9 mouse cellular contexts compared by ENCODE assay signal in the genomic region with DNA sequence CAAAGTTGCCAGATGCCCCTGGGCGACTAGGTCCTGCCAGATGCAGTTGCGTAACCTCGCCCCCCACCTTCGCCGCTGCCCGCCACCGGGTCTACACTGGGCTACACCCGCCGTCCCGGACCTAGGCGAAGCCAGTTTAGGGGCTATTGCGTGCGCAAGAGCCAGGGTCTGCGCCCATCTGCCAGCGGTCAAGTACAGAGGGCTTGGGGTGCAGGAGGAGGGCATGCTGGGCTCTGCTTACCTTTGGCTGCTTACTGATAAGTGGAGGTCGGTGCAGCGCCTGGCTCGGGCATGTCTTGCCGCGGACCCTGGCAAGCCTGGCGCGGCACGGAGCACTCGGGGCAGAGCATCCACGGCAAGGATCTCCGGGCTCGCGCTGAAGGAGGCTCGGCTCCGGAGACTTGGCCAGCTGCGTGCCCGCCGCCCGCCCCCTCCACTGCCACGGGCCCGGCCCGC. TPM values are rescaled to one million over a fixed set of nuclear protein-coding genes. Genes with fewer than 3 reads are reported as not detected.
DNase-seq lines count a peak whose midpoint lies in the region; ATAC-seq and TF ChIP-seq lines count a peak whose summit lies in the region.
"Had no signal": no experiment of that assay in that cellular context is flagged by ENCODE, and none has a peak within 500 bp of the region (broad histone marks: within the 10 kb centered on the region; RNA-seq: fewer than 3 reads in every experiment).

No protein-coding gene starts in this region.

- H3K36me3 ChIP-seq in heart, embryonic 11.5 days (ENCODE audit: control insufficient read depth, insufficient read depth, low read length): no peaks in the 10 kb centered on the region; the same call in 1 of the 2 replicates
- H3K36me3 ChIP-seq in E14TG2a.4 (ENCODE audit: insufficient read depth, low read length): no peaks in the 10 kb centered on the region
- no peaks in the 10 kb centered on the region for H3K36me3 ChIP-seq in hindbrain, embryonic 13.5 days

- H3K4me3 ChIP-seq in heart, embryonic 11.5 days (ENCODE audit: low read depth, low read length): peak overlapping the region; percentile 48
- peak overlapping the region; percentile 82 for H3K4me3 ChIP-seq in E14TG2a.4 (replicated peaks; ENCODE audit: low read length)
- peak overlapping the region; percentile 66 for H3K4me3 ChIP-seq in hindbrain, embryonic 13.5 days

- peak overlapping the region; percentile 23; the same call in 1 of the 2 replicates for H3K9ac ChIP-seq in heart, embryonic 11.5 days (ENCODE audit: low read depth, low read length)
- H3K9ac ChIP-seq in hindbrain, embryonic 13.5 days: peak overlapping the region; percentile 82

- H3K27me3 ChIP-seq in heart, embryonic 11.5 days (ENCODE audit: control insufficient read depth, insufficient read depth, low read length): peaks cover 37% of the 10 kb centered on the region
- peaks cover 37% of the 10 kb centered on the region for H3K27me3 ChIP-seq in E14TG2a.4 (ENCODE audit: insufficient read depth, low read length)
- peaks cover 47% of the 10 kb centered on the region for H3K27me3 ChIP-seq in hindbrain, embryonic 13.5 days

- peak overlapping the region; percentile 89 for H3K4me2 ChIP-seq in heart, embryonic 11.5 days
- H3K4me2 ChIP-seq in hindbrain, embryonic 13.5 days: peak overlapping the region; percentile 94

- no peak for ATAC-seq in heart, embryonic 11.5 days (replicated peaks; ENCODE audit: insufficient number of reproducible peaks, low FRiP score, low TSS enrichment)
- ATAC-seq in hindbrain, embryonic 13.5 days (ENCODE audit: low FRiP score): peak; percentile 75

- DNase-seq in heart, adult 11 months: no peak
- DNase-seq in embryo, embryonic 9.5 days (ENCODE audit: extremely low spot score): peak; percentile 42
- DNase-seq in mesoderm, embryonic 11.5 days (ENCODE audit: low read depth, low spot score): peak; percentile 25
- no peak for DNase-seq in urinary bladder, adult 2 months (ENCODE audit: low spot score)
- DNase-seq in ovary, postnatal 14 days (ENCODE audit: low spot score): no peak

- no peaks in the 10 kb centered on the region for H3K9me3 ChIP-seq in heart, embryonic 11.5 days (replicated peaks; ENCODE audit: control insufficient read depth, low read length)
- H3K9me3 ChIP-seq in E14TG2a.4 (ENCODE audit: low read length): no peaks in the 10 kb centered on the region
- H3K9me3 ChIP-seq in hindbrain, embryonic 13.5 days: no peaks in the 10 kb centered on the region

- TF ChIP-seq CTCF in E14TG2a.4 (conservative IDR thresholded peaks at IDR 0.05; ENCODE audit: low read length): no peak

- 1% methylated on average over 35 of the region's 37 CpGs for WGBS in heart, embryonic 11.5 days (ENCODE audit: insufficient replicate concordance)
- under 1% methylated on average over 37 of the region's 37 CpGs for WGBS in hindbrain, embryonic 13.5 days

- H3K27ac ChIP-seq in heart, embryonic 11.5 days (ENCODE audit: low read depth, low read length): no peak overlapping the region
- H3K27ac ChIP-seq in hindbrain, embryonic 13.5 days: peak overlapping the region; percentile 83

- peaks cover 15% of the 10 kb centered on the region for H3K4me1 ChIP-seq in heart, embryonic 11.5 days (ENCODE audit: control insufficient read depth, insufficient read depth, low read length)
- peaks cover 33% of the 10 kb centered on the region for H3K4me1 ChIP-seq in E14TG2a.4 (replicated peaks; ENCODE audit: low read depth, low read length)
- H3K4me1 ChIP-seq in hindbrain, embryonic 13.5 days (replicated peaks): peaks cover 32% of the 10 kb centered on the region

RNA-seq across cellular contexts. Expression of gene Fam196a, which starts 0.7 kb away (rescaled TPM):
- 1.5 and 2.3 TPM in 2 replicates for polyA plus RNA-seq in heart, embryonic 11.5 days (2014; fragmentation: Nextera tagmentation; extraction: Ambion mirVana)
- 7.6 and 7.8 TPM in 2 replicates for polyA plus RNA-seq in hindbrain, embryonic 13.5 days (2015; fragmentation: Nextera tagmentation; extraction: Ambion mirVana)
- polyA plus RNA-seq in urinary bladder, adult 2 months (2012; rRNA removed): 0.04 TPM in 1 of 2 replicates, not detected in the other
- polyA plus RNA-seq: spleen, adult 2 months had no signal

Comparison
In these comparisons a context has a peak if more than half of its experiments do, and no peak if none do; other contexts are left out.
1. DNase-seq: peak in embryo, embryonic 9.5 days (single experiment) and mesoderm, embryonic 11.5 days (single experiment); none in heart, adult 11 months (single experiment), urinary bladder, adult 2 months (single experiment) and ovary, postnatal 14 days (single experiment).
2. Peak in every context shown above with its lines, with median percentiles within 50 percentile points of each other: H3K4me3 ChIP-seq.